Mouse (Mus musculus) urinary bladder, postnatal 10 days (tissue): ENCODE results near the gene Trim38.
A peak's percentile ranks its signal among the peaks of the same experiment; 100 is the strongest.
"Not testable (repeated sequence)": the region's sequence is repeated elsewhere in the genome, so short reads cannot be mapped to it uniquely, and the experiment has no call there.

Experiments
- DNase-seq: peaks from one replicate; pipeline ENCODE4 v3.0.0; 2022; ENCODE audit warnings: low spot score

Gene Trim38

DNA sequence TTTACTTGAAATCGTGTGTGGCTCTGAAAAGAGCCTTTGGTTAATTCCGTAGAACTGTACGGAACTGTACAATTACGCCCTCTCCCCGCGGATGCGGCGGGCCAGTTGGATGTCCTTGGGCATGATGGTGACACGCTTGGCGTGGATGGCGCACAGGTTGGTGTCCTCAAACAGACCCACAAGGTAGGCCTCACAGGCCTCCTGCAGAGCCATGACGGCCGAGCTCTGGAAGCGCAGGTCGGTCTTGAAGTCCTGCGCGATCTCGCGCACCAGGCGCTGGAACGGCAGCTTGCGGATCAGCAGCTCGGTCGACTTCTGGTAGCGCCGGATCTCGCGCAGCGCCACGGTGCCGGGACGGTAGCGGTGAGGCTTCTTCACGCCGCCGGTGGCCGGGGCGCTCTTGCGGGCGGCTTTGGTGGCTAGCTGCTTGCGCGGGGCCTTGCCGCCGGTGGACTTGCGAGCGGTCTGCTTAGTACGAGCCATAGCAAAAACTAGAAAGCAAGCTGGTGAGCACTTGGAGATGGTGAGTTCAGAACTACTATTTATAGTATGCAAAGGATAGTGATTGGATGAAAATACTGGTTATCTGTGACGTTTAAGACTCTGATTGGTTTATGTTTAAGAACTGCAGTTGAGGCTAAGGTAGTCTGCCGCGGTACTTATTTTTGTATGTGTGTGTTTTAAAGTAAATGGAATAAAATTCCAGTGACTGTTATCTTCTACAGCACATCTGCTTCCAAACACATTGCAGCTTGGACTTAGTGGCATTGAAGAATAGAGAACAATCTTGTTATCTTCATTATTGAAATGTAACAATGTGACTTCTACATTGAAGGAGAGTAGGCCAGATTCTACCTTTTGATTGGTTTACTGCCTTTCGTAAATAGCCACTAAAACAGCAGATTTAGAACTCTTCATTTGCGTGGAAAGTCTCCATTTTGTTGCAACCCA lies 7.6 kb upstream of the Trim38 start, which contains the start of gene Hist1h3a:
Gene Hist1h3a, minus strand, starts transcription at position 516 of the 951 bp plus-strand sequence.
- DNase-seq = not testable (repeated sequence)

DNA sequence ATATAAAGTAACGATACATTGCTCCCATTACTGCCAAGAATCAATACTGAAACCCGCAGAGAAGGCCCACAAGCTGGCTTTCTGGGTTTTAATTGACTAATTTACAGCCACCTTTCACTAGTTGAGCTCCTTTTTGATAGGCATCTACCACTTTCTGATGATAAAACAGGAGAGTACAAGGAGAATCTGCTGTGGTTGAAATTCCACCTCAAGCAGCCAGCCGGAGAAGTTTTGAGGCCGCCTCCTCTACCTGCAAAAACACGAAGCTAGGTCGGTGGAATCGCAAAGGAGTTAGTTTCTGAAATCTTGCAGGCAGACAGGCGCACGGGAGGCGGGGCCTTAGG lies 6.5 kb upstream of the Trim38 start:
- no peak for DNase-seq

DNA sequence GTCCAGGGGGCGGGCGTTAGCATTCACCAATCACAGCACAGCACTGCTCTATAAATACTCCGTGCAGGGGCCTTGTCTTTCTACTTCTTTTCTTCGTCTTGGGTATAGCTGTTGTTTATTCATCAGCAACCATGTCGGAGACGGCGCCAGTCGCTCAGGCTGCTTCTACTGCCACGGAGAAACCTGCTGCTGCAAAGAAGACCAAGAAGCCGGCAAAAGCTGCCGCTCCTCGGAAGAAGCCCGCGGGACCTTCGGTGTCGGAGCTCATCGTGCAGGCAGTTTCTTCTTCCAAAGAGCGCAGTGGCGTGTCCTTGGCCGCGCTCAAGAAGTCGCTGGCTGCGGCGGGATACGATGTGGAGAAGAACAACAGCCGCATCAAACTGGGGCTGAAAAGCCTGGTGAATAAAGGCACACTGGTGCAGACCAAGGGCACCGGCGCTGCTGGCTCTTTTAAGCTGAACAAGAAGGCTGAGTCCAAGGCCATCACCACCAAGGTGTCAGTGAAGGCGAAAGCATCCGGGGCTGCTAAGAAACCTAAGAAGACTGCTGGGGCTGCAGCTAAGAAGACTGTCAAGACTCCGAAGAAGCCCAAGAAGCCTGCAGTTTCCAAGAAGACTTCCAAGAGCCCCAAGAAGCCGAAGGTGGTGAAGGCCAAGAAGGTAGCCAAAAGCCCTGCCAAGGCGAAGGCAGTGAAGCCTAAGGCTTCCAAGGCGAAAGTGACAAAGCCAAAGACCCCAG lies 6.0 kb upstream of the Trim38 start, which contains the start of gene Hist1h1a:
Gene Hist1h1a, plus strand, starts transcription at position 81 of the 738 bp plus-strand sequence.
- DNase-seq = peak; percentile 23

DNA sequence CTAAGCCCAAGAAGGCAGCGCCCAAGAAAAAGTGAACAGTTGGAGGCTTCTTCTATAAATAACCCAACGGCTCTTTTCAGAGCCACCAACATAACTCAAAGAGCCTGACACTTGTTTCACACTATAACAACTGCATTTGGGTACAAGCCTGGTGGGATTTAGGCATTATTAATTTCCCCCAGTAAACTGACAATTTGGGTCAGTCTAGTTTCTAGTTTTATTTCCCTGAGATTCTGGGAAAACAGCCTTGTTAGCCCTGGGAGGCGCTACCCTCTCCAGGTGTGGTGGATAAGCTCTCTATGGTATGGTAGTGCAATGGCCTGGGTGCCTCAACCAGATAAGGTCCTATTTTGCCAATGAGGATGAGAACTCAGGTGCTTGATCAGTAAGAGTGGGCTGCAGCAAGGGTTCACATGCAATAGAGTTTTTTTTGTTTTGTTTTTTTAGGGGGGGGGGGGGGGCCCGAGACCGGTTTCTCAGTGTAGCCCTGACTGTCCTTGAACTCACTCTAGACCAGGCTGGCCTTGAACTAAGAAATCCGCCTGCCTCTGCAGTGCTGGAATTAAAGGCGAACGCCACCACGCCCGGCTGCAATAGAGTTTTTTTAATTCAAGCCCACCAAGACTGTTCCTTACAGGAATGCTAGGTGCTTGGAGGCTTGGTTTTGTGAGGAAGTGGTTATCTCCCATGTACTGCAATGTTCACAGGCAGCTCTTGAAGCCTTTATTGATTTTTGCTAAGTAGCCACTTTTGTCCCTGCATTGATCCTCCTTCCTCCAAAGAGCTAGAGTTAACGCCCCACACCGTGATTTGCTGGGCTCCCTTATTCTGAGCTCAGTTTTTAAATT lies 5.2 kb upstream of the Trim38 start:
- DNase-seq = no peak

DNA sequence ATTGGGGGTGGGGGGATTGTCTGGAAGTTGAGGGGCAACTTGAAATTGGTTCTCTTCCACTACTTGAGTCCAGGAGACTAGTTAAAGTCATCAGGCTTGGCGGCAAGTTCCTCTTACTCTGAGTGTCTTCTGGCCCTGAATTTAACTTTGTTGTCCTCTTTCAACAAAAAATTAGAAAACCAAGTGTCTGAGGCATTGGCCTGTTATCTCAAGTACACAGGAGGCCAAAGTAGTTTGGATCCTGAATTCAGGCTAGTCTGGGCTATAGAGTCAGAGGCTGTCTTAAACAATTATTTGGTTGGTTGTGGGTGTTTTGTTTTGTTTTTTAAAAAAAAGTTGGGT lies 4.6 kb upstream of the Trim38 start:
- no peak for DNase-seq

DNA sequence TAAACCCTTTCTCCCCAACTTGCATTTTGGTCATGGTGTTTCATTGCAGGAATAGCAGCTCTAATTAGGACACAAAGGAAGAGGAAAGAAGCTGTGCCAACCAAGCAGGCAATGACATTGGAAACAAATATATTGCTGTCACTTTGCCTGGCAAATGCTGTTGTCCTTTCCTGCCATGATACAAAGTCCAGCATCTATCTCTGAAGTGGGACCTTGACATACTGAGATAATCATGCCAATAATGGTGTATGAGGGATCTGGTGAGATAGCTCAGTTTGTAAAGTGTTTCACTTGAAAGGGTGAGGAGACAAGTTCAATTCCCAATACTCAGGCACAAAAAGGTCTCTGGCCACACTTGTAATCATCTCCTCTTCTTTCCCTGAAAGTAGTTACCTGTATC lies 2.9 kb upstream of the Trim38 start:
- DNase-seq = no peak

DNA sequence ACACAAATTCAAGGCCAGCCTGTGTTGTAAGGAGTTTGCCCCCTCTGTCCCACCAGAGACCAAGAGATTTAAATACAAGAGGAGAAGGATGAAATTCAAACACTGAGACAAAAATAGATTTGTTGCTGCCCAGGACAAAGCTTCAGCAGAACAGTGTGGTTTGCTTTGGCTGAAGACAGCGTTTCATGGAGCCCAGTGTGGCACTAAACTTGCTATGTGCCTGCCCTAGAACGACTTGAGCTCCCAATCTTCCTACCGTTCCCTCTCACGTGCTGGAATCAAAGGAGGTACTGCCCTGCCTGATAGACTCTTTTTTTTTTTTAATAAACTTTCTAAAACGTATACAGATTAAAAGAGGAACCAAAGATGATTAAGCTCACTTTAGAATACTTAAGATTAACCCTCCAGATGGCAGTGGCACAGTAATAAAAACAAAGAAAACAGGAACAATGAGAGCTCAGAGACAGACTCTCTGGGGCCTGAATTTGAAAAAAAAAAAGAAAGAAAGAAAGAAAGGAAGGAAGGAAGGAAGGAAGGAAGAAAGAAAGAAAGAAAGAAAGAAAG lies 797 bp upstream of the Trim38 start:
- DNase-seq = no peak

DNA sequence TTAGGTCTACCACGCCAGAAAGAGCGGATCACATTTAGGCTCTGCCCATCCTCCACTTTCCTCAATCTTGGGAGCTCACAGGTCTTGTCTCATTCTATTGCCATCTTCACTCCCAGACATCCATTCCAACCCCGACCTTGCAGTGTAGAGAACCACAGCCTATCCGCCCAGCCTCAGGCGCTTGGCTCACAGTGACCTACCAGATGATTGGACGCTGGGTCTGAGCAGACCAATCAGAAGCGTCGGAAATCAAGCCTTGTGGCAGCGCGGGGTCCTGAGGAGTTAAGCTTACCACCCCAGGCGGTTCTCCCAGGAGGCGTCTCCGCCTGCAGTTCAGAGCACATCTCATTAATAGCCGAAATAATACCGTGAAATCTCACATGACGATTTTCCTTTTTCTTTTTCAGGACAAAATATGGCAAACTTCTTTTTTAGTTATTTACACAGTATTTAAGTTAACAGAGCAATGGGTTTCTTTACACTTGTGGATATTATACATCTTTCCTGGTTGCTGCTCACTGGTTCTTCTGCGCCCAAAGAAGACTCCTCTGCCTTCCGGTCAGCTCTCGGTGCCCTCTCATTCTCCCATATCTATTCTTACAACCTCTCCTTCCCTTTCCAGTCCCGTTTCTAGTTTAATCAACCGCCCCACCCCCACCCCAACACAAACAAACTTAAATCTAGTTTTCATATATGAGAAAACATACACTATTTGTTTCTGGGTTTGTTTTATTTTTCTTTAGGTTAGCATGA lies 3.0 kb downstream of the Trim38 start:
- no peak for DNase-seq

DNA sequence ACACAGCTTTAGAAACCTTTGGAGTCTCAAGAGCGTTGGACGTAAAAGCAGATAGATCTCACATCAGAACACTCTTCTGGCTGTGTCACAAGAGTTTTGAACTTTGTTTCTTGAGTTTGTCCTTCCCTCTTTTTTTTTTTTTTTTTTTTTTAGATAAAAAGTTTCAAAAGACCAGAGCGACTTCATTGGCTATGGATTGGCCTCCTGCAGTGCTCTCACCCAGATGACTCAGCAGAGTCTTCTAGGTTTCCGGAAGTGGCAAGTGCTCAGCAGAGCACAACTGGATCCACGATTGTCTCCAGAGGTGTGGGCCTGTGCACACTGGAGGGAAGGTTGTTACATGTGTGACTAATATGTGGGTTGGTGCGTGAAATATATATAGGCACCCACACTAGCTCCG lies 8.6 kb downstream of the Trim38 start:
- DNase-seq = no peak

DNA sequence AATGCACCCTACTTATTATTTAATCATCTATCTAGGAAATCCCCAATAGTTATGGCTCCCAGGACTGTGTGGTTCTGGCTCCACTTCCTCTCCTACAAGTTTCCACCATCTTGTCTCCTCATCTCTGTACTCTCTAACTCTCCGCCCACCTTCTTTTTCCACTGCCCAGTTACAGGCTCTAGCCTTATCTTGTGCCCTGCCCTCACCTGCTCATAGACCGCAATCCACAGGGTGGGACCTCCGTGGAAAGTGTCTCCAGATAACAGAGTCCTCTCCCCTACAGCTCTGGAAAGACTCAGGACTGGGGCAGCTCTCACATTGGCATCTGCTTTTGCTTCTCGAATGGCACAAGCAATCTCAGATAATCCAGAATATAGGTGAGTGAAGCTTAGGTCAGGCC lies 9.3 kb downstream of the Trim38 start:
- DNase-seq = no peak

DNA sequence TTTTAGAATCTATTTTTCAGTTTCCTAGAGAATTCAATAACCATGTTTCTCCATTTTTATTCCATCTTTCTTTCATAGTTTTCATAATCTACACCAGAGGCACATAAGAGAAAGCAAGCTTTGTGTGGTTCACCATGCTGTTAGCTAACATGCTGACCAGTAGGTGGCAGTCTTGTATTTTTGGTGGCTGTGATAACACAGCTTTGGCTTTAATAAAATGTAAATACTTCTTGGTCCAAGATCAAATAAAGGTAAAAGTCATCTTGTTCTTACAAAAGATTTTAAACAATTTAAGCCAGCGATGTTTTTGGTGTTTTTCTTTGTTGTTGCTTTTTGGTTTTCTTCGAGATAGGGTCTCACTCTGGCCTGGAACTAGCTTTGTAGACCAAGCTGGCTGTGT lies 22.8 kb downstream of the Trim38 start:
- DNase-seq = no peak

DNA sequence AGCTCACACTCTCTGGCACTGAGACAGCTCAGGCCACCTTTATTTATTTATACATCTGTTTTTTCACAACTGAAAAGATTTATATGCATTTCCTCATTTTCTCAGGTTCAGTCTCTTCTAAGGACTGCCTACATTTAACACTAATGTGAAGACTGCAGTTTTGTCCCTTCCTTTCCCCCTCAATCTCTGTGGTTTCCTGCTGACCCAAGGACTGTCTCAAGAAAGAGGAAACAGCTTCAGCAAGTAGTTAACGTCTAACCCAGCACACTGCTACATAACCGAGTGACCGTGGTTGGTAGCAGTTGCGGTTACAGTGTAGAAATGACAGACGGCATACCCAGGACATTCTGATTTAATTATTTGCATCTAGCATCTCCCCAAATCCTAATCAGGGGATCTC lies 29.7 kb downstream of the Trim38 start:
- DNase-seq = no peak

DNA sequence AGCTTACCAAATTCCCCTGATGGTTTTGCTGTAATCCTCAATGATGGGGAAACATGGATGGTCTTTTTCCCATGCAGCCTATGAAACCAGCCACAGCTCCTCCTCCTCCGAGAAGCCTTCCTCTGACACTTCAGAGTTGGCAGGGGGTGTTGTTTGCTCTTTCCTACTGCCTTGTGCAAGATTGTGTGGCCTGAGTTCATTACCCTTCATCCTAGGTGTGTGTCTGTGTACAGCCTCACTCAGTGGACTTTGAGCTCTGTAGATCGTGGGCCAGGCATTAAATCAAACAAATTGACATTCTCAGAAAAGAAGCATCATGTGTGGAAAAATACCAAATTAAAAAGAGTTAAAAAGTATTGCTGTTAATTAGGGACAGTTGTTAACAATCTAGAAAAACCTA lies 34.8 kb downstream of the Trim38 start:
- DNase-seq = no peak

DNA sequence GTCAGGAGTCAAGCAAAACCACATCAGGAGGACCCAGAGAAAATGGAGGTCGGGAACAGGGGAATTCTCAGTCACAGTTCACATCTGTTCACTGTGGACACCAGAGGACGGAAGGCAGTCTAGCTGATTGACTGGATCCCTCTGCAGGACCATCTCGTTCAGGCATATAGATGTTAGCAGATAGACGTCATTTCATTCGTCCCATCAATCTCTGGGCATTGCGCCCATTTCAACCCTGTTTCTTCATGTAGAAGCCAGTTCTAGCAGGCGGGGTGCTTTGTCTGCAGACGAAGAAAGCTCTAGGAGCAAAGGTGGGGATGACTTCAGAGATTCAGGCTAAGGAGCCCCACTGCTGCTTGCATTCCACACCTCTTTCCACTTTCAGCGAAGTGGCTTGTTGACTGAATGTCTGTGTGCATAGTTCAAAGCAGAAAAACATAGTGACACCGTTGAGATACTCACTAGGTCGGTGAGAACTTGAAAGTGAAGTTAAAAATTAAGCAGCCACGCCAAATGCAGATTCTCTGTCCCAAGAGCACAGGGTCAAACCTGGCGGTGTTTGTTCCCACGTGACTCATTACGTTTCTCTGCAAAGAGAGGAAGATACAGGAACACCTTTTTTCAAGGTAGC lies 36.8 kb downstream of the Trim38 start, which contains the start of gene Slc17a2:
Gene Slc17a2, plus strand, starts transcription at position 572 of the 631 bp plus-strand sequence.
- no peak for DNase-seq

DNA sequence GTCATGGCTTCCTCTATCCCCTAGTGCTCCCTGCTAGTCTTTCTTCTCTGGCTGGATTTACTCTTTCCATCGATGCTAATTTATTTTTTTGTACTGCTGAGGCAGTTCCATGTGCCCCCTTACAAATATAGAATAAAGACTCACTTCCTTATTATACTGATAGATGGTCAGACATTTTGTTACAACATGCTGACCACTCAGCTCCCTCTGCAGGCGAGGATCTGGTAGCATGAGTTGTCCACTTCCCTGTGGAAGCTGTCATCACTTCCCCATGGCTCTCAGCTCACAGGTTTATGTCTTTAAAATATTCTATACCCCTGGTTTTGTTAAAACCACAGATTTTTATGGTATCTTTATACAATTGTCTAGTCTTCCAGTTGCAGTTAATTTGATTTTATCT lies 46.4 kb downstream of the Trim38 start:
- no peak for DNase-seq

DNA sequence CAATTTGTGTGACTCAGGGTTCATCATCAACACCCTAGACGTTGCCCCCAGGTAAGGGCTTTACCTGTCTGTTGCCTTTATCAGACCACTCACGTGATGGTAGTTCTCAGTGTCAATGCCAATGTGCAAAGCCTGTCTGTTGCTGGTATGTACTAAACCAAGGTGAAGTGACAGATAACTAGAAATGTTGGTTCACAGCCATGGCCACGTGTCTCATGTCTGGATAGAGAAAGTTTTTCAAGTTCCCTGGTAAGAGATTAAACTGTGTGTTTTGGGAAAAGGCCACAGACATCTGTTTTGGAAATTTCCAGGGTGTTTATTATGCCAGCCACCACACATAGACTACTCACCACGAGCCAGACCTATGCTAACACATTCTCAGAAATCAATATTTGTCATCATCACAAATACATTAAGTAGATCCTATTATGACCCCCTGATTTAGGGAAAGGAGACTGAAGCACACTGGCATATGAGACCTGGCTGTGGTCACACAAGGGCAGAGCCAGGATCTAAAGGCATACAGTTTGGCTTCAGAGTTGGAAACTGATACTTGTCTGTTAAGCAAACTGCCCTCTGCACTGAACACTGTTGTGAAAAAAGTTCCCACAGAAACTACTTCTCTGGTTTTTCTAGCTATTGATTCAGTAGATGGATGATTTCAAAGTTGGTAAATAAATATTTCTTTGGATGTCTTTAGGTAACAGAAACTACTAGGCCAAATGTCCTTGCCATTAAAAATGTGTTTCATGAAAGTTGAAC lies 50.6 kb downstream of the Trim38 start:
- DNase-seq = no peak

DNA sequence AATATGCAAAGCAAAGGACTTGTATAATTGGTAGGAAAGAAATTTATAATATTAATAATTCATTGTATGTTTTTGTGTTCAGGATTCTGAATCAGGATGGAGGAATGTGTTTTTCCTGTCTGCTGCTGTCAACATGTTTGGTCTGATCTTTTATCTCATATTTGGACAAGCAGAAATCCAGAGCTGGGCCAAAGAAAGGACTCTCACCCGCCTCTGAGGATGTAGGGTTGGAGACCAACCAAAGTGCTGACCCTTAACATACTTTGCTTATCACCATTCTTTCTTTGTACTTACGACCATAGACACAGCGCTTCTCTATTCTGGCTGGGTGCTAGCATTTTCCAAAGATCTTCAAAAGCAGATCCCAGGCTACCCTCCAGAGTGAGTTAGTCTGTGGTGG lies 52.5 kb downstream of the Trim38 start:
- no peak for DNase-seq

DNA sequence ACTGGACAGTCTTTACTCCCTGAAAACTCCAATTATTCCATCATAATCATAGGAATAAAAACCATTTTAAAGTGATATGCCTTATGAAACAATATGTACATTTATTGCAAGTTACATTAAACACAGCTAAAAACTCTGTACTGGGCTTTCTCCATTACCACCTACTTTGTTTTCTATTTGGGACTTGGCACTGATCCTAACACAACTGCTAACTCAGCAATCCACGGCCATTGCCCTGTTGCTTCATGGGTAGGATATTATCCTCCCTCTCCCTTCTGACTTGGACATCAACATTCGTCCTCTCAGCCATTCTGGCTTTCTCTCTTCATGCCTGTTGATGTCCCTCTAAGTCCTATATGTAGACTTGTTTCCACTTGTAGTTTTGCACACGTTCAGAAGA lies 56.9 kb downstream of the Trim38 start:
- DNase-seq = no peak

DNA sequence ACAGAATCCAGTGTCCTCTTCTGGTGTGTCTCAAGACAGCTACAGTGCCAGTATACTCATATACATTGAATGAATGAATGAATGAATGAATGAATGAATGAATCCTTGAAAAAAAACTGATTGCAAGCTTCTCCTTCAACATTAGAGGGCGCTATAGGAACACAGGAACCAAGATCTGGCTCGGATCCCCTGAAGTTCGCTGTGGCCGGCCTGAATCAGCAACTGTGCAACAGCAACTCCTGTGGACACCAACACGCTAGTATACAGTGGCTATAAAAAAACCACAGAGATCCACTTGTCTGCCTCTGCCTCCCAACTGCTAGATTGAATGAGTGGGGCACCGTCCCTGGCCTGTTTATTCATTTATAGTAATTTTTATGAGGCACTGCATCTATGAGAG lies 63.3 kb downstream of the Trim38 start:
- DNase-seq = no peak

DNA sequence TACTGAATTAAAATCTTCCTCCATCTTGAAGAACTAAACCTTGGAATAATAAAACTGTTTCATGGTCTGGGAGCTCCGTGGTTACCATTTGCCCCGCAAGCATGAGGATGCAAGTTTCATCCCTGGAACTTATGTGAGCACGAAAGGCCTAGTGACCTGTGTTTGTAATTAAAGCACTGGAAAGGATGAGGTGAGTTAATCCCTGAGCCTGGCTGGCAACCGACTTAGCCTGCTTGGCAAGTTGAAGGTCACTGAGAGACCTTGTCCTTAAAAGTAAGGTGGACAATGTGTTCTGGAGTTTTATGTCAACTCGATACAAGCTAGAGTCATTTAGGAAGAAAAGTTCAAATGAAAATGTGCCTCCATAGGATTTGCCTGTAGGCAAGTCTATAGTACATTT lies 65.1 kb downstream of the Trim38 start:
- no peak for DNase-seq
